Mouse (Mus musculus) neural tube, embryonic 11.5 days (tissue): Measurements from ENCODE around the gene Sema4d. TPM values are rescaled to one million over a fixed set of nuclear protein-coding genes. Genes with fewer than 3 reads are reported as not detected.

Experiments used
- ATAC-seq: fragments of 200-750 bp; cut with Nextera tagmentation; 2 replicates; pipeline ENCODE4 v1.8.0; 2017; ENCODE audit warnings: moderate number of reproducible peaks, mild to moderate bottlenecking, moderate TSS enrichment, moderate library complexity; ENCODE audit not compliant: insufficient read depth, low FRiP score, low TSS enrichment
- DNase-seq: peaks from one replicate; pipeline ENCODE4 v3.0.0-alpha.2; 2015; ENCODE audit warnings: low spot score
- H3K27ac ChIP-seq: fragments of 300-500 bp; sonication (generic); 2 replicates; pipeline ENCODE4 v1.5.1; 2014; ENCODE audit warnings: low read depth, mild to moderate bottlenecking, low read length
- H3K27me3 ChIP-seq: fragments of 300-500 bp; sonication (generic); 2 replicates; pipeline ENCODE4 v1.6.1; 2014; ENCODE audit warnings: mild to moderate bottlenecking, low read length, mixed read lengths; ENCODE audit not compliant: control insufficient read depth, insufficient read depth
- H3K36me3 ChIP-seq: fragments of 300-500 bp; sonication (generic); 2 replicates; pipeline ENCODE4 v1.6.1; 2014; ENCODE audit warnings: mild to moderate bottlenecking, low read length, moderate library complexity, mixed read lengths; ENCODE audit not compliant: control insufficient read depth, insufficient read depth
- H3K4me1 ChIP-seq: fragments of 300-500 bp; sonication (generic); 2 replicates; pipeline ENCODE4 v1.6.1; 2014; ENCODE audit warnings: low read length, mixed read lengths; ENCODE audit not compliant: control insufficient read depth, insufficient read depth
- H3K4me2 ChIP-seq: fragments of 300-500 bp; sonication (generic); 2 replicates; pipeline ENCODE4 v1.6.1; 2014; ENCODE audit warnings: low read depth, mild to moderate bottlenecking, moderate library complexity
- H3K4me3 ChIP-seq: fragments of 300-500 bp; sonication (generic); 2 replicates; pipeline ENCODE4 v1.5.1; 2014; ENCODE audit warnings: low read depth, low read length
- H3K9ac ChIP-seq: fragments of 300-500 bp; sonication (generic); 2 replicates; pipeline ENCODE4 v1.6.1; 2014; ENCODE audit warnings: mild to moderate bottlenecking, low read length
- H3K9me3 ChIP-seq: fragments of 300-500 bp; sonication (generic); 2 replicates; pipeline ENCODE4 v1.6.1; 2016; ENCODE audit warnings: low read length; ENCODE audit not compliant: control insufficient read depth
- WGBS: fragments of 180-500 bp; shearing (Covaris S2); extraction: QIAGEN DNeasy Blood & Tissue Kit; methylation state at CpG from one replicate; pipeline ENCODE4 v1.1.7; 2014; 5-methylcytosine and 5-hydroxymethylcytosine counted together
- polyA plus RNA-seq: library from polyadenylated mRNA; unstranded; fragments of >200 nt; fragmentation: Nextera tagmentation; extraction: Ambion mirVana; gene quantifications from 2 replicates; pipeline ENCODE4 v1.2.1, GENCODE M21; 2014

Gene Sema4d
- 6.7 and 7.4 TPM in 2 replicates for polyA plus RNA-seq

DNA sequence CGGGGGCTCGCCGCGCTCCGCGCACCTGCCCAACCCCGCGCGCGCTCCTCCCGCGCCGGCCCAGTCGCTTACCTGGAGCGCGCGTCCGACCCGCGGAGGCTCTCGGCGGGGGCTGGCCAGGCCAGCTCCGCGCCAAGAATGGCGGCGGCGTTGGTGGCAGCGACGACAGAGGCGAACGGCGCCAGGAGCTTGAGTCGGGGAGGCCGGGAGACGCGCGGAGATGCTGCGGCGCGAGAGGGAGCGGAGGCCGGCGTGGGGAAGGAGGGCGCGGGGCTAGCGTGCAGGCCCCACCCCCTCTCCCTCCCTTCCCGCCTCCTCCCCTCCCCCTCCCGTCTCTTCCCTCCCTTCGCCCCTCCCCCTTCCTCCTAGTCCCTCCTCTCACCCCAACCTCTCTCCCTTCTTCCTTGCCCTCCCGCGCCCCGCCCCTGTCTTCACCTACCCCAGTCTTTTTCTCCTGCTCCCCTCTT, at the start of gene Sema4d:
Gene Sema4d (minus strand): TSS at position 323 of the 467 bp plus-strand sequence.
- H3K4me3 ChIP-seq, result peak within 1 kb of the TSS; percentile 73
- 2% methylated on average over 22 of the region's 52 CpGs for WGBS
- ATAC-seq, result peak; percentile 62
- no peaks in the 10 kb centered on the region for H3K9me3 ChIP-seq
- no peak within 1 kb of the TSS for H3K27ac ChIP-seq
- no peaks in the 10 kb centered on the region; the same call in 1 of the 2 replicates for H3K4me1 ChIP-seq
- peak within 1 kb of the TSS; percentile 96 for H3K4me2 ChIP-seq
- H3K9ac ChIP-seq, result peak within 1 kb of the TSS; percentile 67
- DNase-seq, result peak; percentile 77
- H3K27me3 ChIP-seq, result peaks cover 7% of the 10 kb centered on the region
- H3K36me3 ChIP-seq, result no peaks in the 10 kb centered on the region

DNA sequence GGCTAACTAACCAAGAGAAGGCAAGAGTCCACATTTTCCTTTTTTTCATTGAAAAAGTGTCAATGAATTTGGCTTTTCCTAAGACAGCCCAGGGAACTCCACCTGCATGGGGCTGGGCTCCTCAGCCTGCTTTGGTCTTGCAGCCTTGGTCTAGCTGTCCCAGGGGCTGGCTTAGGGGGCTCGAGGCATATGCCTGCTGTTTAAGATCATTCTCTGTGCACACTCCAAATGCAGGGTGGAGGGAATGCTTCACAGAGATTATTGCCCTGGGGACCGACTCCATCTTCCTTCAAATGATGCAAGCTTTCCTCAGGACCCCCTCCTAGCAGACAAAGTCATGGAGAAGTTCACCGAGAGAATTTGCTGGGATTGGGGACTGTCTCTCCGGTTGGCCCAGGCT, 49.8 kb upstream of the Sema4d start:
- H3K9ac ChIP-seq, result no peak overlapping the region
- H3K4me3 ChIP-seq, result no peak overlapping the region
- peaks cover 36% of the 10 kb centered on the region for H3K27me3 ChIP-seq
- no peaks in the 10 kb centered on the region for H3K9me3 ChIP-seq
- no peak overlapping the region for H3K4me2 ChIP-seq
- H3K4me1 ChIP-seq, result peaks cover 20% of the 10 kb centered on the region
- H3K27ac ChIP-seq, result no peak overlapping the region
- ATAC-seq (no peak), DNase-seq (no peak)
- no peaks in the 10 kb centered on the region for H3K36me3 ChIP-seq
- 71% methylated on average over 4 of the region's 4 CpGs for WGBS

DNA sequence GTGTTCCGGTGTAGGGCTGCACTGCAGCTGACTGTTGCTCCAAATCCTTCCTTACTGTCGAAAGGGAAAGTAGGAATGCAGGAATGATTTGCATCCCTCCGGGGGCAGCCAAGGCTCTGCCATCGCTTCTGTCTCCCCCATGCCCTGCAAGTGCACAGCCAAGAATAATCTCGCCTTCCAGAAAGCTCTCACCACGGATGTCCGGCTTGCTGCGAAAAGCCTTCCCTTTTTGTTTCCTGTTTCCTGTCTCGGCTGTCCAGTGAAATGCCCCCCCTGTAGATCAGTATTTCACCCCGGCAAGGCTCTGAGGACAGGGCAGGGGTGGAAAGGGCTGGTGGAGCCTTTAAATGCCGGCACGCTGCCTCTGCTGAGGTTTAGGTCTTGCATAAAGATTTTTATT, 49.2 kb upstream of the Sema4d start:
- Histone ChIP-seq H3K27me3 (peaks cover 39% of the 10 kb centered on the region), H3K9ac (0 out of 2 replicates have a peak overlapping the region, but pooled peaks have one; percentile 23), H3K27ac (no peak overlapping the region), H3K4me2 (peak overlapping the region; percentile 10; the same call in 1 of the 2 replicates), H3K4me3 (no peak overlapping the region; the same call in 1 of the 2 replicates), H3K9me3 (no peaks in the 10 kb centered on the region), H3K36me3 (no peaks in the 10 kb centered on the region), H3K4me1 (peaks cover 17% of the 10 kb centered on the region)
- DNase-seq (no peak), ATAC-seq (no peak)
- 9% methylated on average over 12 of the region's 12 CpGs for WGBS

DNA sequence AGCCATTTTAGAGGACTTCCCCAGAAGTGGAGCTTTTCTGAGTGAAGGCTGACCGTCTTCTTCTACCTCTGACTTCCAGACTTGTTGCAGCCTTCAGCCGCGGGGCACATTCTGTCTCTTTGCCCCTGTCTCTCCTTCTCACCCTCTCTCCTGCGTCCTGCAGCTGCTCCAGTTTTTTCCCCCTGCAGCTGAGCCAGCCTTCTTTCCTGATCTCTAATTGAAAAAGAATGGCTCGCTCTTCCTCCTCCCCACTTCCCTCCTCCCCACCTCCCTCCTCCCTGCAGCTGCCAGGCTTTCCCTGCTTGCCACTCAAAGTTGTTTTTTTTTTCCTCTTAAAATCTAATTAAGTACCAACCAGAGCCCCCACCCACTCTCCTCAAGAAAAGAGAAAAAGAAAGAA, 48.6 kb upstream of the Sema4d start:
- Histone ChIP-seq H3K9ac (no peak overlapping the region), H3K4me3 (no peak overlapping the region; the same call in 1 of the 2 replicates), H3K27me3 (peaks cover 39% of the 10 kb centered on the region), H3K27ac (no peak overlapping the region), H3K4me2 (peak overlapping the region; percentile 12; the same call in 1 of the 2 replicates), H3K9me3 (no peaks in the 10 kb centered on the region), H3K36me3 (no peaks in the 10 kb centered on the region), H3K4me1 (peaks cover 16% of the 10 kb centered on the region)
- ATAC-seq (no peak), DNase-seq (peak; percentile 40)
- WGBS, result 7% methylated on average over 5 of the region's 5 CpGs

DNA sequence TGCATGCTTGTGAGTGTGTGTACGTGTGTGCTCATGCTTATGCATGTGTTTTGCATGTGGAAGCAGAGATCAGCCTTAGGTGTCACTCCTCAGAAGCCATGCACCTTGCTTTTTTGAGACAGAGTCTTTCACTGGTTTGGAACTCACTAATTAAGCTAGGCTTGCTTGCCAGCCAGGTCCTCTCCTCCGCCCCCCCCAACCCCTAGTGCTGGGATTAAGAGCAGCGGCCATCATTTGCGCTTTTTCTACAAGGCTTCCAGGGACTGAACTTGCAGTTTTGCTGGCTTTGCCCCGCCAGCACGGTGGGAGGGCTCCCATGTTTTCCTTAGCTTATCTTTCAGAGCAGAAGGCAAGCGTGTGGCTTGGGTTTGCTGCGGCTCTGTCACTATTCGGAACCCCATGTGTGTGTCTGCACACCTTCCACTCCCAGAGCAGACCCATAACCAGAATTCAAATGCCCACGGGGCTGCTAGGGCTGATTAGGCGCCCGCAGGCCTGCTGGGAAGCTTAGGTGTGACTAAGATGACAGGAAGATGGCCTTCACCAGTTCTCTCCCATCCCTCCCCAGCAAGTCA, 48.1 kb upstream of the Sema4d start:
- no peak overlapping the region for H3K4me3 ChIP-seq
- no peaks in the 10 kb centered on the region for H3K36me3 ChIP-seq
- no peak overlapping the region for H3K9ac ChIP-seq
- no peaks in the 10 kb centered on the region for H3K9me3 ChIP-seq
- 14% methylated on average over 12 of the region's 12 CpGs for WGBS
- H3K4me1 ChIP-seq, result peaks cover 16% of the 10 kb centered on the region
- peak overlapping the region; percentile 12; the same call in 1 of the 2 replicates for H3K4me2 ChIP-seq
- no peak for ATAC-seq
- H3K27ac ChIP-seq, result no peak overlapping the region
- no peak for DNase-seq
- H3K27me3 ChIP-seq, result peaks cover 39% of the 10 kb centered on the region

DNA sequence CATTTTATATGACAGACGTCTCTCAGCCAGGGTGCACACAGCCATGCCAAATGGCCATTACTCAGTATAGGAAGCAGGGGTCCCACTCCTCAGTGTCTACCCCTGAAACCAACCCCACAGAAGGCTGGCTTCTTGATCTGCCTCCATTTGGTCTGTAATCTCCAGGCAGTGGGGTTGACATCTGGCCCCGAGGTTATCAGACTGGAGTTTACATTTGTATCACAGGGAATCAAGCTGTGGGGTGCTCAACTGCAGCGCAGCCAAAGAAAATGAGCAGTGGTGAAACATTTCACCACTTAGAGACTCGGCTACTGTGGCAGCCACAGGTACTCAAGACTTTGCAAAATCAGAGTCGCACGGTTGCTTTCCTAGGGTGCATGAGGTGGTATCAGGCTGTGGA, 47.2 kb upstream of the Sema4d start:
- peaks cover 39% of the 10 kb centered on the region for H3K27me3 ChIP-seq
- H3K27ac ChIP-seq, result no peak overlapping the region
- H3K4me3 ChIP-seq, result no peak overlapping the region
- H3K4me2 ChIP-seq, result no peak overlapping the region
- H3K9ac ChIP-seq, result no peak overlapping the region
- no peaks in the 10 kb centered on the region for H3K36me3 ChIP-seq
- no peak for DNase-seq
- no peaks in the 10 kb centered on the region for H3K9me3 ChIP-seq
- 45% methylated on average over 6 of the region's 6 CpGs for WGBS
- peaks cover 16% of the 10 kb centered on the region for H3K4me1 ChIP-seq
- ATAC-seq, result no peak

DNA sequence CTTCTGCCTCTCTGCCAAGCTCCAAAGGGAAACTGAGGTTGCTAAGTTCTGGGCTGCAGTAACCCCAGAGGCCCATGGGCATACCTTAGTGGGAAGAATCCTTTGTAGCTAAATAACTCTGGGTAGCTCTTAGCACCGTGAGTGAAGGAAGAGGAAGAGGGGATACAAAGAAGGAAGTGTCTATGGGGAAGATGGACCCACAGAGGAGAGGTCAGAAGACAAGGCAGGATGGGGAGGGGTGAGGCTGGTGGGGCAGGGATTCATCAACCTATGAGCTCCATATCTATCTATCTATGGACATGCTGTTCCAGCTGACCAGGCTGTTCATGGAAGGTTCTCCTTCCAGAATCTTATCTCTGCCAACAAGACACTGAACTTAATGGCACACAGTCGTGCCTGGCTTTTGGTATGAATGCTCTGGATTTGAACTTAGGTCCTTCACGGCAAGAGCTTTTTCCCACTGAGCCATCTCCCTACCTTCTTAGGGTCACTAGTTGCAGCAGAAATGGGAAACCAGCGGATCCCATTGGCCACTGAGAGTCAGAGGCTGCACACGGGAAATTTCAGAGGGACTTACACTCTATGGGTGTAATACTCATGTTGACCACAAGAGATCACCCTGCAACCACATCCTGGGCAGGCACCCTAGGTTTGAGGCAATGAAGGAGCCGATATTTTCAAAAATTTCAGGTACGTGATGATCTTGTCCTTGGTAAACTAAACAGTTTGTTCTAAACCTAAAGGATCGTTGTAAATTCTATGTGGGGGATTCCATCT, 45.9 kb upstream of the Sema4d start:
- Histone ChIP-seq H3K36me3 (no peaks in the 10 kb centered on the region), H3K27ac (no peak overlapping the region), H3K9ac (no peak overlapping the region), H3K4me2 (no peak overlapping the region), H3K4me1 (peaks cover 16% of the 10 kb centered on the region), H3K4me3 (no peak overlapping the region), H3K27me3 (peaks cover 39% of the 10 kb centered on the region), H3K9me3 (no peaks in the 10 kb centered on the region)
- no peak for DNase-seq
- ATAC-seq, result no peak
- 27% methylated on average over 8 of the region's 8 CpGs for WGBS

DNA sequence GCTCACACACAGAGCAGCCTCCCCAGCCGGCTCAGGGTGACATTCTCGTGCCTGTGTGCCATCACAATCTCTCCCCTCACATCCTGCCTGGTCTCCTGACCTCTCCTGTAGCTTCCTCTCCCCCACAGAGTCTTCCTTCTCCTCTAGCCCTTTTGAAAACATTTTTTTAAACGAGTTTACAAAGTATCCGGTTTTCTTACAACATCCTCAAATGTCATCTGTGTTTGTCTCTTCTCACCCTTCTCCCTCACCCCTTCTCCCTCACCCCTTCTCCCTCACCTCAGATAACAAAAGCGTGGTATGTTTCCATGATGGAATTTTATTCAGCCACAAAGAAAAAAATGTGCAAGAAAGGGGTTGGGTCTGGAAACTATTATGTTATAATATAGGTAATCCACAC, 43.9 kb upstream of the Sema4d start:
- Histone ChIP-seq H3K36me3 (no peaks in the 10 kb centered on the region), H3K9ac (no peak overlapping the region), H3K4me3 (no peak overlapping the region), H3K9me3 (no peaks in the 10 kb centered on the region), H3K4me2 (no peak overlapping the region), H3K27ac (no peak overlapping the region), H3K4me1 (peaks cover 17% of the 10 kb centered on the region), H3K27me3 (peaks cover 22% of the 10 kb centered on the region)
- DNase-seq (no peak), ATAC-seq (no peak)
- 48% methylated on average over 5 of the region's 5 CpGs for WGBS
